Mouse (Mus musculus) mouse embryonic stem cell (cell line): ENCODE measurements around the gene Midn.
"Not testable (repeated sequence)": the region's sequence is repeated elsewhere in the genome, so short reads cannot be mapped to it uniquely, and the experiment has no call there.

Experiments used
- in situ Hi-C, 2 experiments: fragments of 300-500 bp; cut with MboI; formaldehyde crosslinking; loops; 1 replicate in 1 of 2; 3 replicates in 1 of 2; pipeline ENCODE4 v1.14.3; 2019 to 2020; ENCODE audit warnings: low sequenced_read_pairs in 2 of 2, low pct_unique_long_range_greater_than_20kb in 1 of 2, mixed read lengths in 1 of 2; ENCODE audit not compliant: unreplicated experiment in 1 of 2

Gene Midn

GRCm38 (mm10) chr10:80164161-80164997 is 16.3 kb downstream of the Midn start:
- in situ Hi-C loops: no loop called here

GRCm38 (mm10) chr10:80164998-80165344 is 16.9 kb downstream of the Midn start:
- in situ Hi-C loops: no loop called here

GRCm38 (mm10) chr10:80165392-80166128 is 17.5 kb downstream of the Midn start, which contains the start of gene Cirbp:
Gene Cirbp (plus strand): TSS chr10:80165985.
- in situ Hi-C loops: no loop called here

- in situ Hi-C loops: not testable (repeated sequence)
Observed at GRCm38 (mm10) chr10:80166136-80166535, 18.1 kb downstream of the Midn start.

- in situ Hi-C loops: no loop called here
Observed at GRCm38 (mm10) chr10:80167460-80168037, 19.5 kb downstream of the Midn start.

GRCm38 (mm10) chr10:80168038-80168661 is 20.1 kb downstream of the Midn start:
- in situ Hi-C loops: no loop called here

- in situ Hi-C loops: no loop called here
Observed at GRCm38 (mm10) chr10:80169070-80169469, 21.0 kb downstream of the Midn start.

DNA sequence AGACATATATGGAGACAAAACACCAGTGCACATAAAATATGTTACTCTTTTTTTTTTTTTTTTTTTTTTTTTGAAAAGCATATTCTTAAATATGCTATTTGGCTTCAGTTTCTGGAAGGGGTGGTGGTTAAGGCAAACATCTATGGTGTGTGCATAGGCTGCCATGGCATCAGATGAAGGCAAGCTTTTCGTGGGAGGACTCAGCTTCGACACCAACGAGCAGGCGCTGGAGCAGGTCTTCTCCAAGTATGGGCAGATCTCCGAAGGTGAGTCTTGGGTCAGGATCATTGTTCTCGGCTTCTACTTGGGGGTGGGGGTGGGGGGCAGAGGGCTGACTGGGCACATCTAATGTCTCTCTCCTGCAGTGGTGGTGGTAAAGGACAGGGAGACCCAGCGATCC is 21.6 kb downstream of the Midn start:
- in situ Hi-C loops: no loop called here

DNA sequence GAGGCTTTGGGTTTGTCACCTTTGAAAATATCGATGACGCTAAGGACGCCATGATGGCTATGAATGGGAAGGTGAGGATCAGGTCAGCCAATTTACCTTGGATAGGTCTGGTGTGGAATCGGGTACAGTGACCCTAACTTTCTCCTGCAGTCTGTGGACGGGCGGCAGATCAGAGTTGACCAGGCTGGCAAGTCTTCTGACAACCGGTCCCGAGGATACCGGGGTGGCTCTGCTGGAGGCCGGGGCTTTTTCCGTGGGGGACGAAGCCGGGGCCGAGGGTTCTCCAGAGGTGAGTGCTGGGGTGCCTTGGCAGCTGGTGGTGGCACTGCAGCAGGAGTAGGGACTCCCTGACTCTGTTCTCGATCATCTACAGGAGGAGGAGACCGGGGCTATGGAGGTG is 22.0 kb downstream of the Midn start:
- in situ Hi-C loops: no loop called here

GRCm38 (mm10) chr10:80170601-80171021 is 22.5 kb downstream of the Midn start:
- in situ Hi-C loops: no loop called here

- in situ Hi-C loops: no loop called here
Observed at GRCm38 (mm10) chr10:80171252-80171651, 23.2 kb downstream of the Midn start.

DNA sequence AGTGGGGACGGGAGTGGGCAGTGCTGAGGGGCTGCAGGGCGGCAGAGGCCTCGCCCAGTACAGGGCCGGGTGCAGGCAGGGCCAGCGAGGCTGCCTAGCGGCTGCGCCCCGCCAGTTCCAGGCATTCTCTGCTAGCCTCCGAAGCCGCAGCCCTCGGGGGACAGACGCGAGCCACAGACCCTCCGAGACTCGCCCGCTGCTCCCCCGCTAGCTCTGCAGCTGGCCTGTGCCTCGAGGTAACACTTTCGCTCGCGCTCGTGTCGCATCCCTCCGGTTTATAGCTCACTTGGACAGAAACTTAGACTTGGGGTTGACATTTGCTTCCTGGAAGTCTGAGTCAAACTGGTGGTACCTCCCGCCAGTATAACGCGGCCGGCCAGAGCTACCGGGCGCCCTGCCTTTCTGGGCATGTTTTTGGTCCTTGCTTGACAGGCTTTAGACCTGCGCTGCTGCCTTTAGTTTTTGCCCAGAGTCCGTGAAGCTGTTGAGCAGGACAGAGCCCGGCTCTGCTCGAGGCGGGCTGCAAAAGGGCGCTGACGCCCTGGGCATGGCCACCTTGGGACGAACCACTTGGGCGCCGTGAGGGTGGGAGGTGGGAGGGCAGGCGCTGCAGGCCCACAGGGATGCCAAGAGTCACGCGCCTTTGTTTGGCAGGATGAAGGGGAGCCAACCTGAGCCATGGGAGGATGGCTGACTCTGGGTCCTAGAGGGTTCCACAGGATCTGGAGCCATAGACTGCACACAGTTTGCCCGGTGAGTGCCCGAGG is 23.9 kb downstream of the Midn start:
- in situ Hi-C loops: no loop called here

- in situ Hi-C loops: no loop called here
Observed at GRCm38 (mm10) chr10:80172527-80173292, 24.6 kb downstream of the Midn start, which contains the start of gene 1600002K03Rik. Gene 1600002K03Rik (plus strand): TSS chr10:80172944.

- in situ Hi-C loops: no loop called here
Observed at GRCm38 (mm10) chr10:80173358-80173757, 25.3 kb downstream of the Midn start.

DNA sequence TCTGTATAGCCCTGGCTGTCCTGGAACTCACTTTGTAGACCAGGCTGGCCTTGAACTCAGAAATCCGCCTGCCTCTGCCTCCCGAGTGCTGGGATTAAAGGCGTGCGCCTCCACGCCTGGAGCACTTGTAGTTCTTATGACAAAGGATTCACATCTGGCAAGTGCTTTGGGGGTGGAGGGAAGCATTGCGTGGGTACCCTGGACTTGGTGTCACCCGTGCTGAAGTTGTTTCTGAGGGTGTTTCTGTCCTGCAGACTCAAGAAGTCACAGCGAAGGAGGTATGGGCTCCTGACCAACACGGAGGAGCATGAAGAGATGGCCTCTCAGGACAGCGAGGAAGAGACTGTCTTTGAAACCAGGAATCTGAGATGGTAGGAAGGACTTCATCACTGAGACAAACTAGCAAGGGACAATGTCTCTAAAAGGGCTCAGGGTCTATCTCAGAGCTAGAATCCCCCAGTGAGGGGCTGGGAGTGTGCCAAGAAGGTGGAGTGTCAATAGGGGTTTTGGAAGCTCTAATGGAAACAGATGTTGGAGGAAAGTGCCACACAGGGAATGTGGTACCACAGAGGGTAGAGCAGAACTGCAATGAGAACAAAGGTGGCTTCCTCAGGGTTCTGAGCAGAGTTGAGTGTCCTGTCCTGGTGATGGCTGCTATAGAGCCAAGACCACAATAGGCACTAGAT is 26.0 kb downstream of the Midn start:
- in situ Hi-C loops: no loop called here

DNA sequence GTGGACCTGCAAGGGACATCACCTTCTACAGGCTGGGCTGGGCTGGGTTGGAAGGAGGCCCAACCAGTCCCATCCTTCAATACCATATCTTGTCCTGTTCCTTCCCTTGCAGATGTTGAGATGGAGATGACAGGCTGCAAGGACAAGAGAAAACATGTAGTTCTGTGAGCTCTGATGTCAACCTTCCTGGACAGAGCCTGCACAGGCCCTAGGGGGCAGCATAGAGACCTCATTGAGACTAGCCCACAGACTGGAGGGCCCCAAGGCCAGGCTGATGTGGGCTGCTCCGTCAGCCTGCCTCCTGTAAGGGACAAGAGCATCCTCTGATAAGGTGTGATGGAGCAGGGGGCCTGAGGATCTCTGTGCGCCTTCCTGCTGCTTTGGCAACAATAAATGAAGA is 26.6 kb downstream of the Midn start:
- in situ Hi-C loops: loop anchor here (5.0 to 25.0 kb wide), 2 partner anchors 73 to 188 kb away; partner anchors contain the start of genes Ndufs7 (in 2 of the 2) and Plk5 (in 1 of the 2)
